Mouse (Mus musculus) kidney, postnatal 14 days (tissue): ENCODE measurements around the gene Senp3.
"Not testable (repeated sequence)": the region's sequence is repeated elsewhere in the genome, so short reads cannot be mapped to it uniquely, and the experiment has no call there.

ENCODE experiments used
- DNase-seq: peaks from one replicate; pipeline ENCODE4 v3.0.0; 2022; ENCODE audit warnings: mixed read lengths

Gene Senp3

DNA sequence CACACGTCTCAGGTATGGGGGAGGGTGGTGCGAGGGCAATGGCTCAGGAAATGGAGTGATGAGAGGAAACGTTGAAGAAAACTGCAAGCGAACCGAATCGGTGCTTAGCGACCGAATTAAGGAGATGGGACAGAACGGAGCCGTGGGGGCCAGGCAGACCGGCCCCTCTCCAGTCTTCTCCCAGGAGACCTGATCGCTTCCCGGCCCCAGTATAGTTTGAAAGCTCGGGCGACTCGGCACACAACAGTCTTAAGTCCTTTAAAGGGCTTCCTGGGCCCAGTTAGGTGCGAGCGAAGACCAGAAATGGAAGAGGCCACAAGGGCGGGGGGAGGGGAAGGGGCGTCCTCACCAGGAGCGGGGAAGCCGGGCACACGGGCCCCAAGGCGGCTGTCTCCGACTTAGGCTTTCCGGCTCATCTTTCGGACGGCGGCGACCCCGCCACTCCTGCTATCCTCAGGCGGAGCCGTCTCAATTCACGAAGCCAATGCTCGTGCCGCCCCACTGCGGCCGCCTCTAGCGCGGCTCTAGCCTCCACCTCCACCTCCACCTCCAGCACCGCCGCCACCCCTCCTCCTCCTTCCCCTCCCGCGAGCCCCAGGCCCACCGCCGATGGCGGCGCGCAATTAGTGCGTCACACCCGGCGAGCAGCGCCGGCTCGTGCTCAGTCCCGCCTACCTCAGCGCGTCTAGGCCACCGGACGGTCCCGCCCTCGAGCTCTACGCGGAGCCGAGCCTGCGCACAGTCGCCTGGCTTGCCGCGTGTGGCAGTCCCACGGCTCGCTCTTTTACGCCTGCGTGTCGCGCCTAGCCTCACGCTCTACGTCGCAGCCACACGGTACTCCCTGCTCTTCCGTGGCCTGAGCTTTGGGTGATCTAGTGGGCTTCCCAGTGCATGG lies at the start of gene Senp3:
Gene Senp3, minus strand, starts transcription at position 771 of the 895 bp plus-strand sequence.
- peak; percentile 98 for DNase-seq

DNA sequence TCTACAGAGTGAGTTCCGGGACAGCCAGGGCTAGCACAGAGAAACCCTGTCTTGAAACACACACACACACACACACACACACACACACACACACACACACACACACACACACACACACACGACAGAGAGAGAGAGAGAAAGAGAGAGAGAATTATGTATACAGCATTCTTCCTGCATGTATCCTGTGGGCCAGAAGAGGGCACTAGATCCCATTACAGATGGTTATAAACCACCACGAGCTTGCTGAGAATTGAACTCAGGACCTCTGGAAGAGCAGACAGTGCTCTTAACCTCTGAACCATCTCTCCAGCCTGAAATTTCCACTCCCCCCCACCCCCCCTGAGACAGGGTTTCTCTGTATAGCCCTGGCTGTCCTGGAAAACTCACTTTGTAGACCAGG lies 49.5 kb upstream of the Senp3 start:
- not testable (repeated sequence) for DNase-seq

- DNase-seq: peak; percentile 57
Measured at GRCm38 (mm10) chr11:69729063-69729462, 47.2 kb upstream of the Senp3 start.

DNA sequence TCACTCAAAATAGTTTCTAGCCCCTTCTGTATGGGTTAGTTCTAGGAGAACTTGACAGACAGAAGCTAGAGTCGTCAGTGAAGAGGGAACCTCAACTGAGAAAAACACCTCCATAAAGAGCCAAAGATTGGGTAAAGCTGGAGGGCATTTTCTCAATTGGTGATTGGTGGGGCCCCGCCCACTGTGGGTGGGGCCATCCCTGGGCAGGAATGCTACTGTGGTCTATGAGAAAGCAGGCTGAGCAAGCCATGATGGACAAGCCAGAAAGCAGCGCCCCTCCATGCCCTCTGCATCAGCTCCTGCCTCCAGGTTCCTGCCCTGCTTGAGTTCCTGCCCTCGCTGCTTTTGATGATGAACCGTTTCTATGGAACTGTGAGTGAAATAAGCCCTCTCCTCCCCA lies 44.1 kb upstream of the Senp3 start:
- no peak for DNase-seq

- DNase-seq: no peak
Measured at GRCm38 (mm10) chr11:69723074-69723473, 41.2 kb upstream of the Senp3 start.

DNA sequence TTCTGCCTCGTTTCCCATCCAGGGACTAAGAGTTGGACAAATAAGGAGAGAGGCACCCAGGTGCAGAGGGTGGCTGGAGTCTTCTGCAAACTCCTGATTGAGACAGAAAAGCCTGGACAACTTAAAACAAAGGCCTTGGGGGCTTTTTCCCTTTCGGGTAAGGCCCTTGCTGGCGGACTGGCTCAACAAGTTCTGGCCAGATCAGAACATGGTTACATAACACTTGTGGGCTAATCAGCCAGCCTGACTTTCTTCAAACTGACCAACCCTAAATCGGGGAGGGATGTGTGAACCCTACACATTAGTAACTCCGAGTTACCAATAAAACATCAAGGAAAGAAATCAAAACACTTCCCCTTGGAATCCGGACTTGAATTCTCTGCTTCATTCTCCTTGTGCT lies 39.0 kb upstream of the Senp3 start:
- DNase-seq: no peak

DNA sequence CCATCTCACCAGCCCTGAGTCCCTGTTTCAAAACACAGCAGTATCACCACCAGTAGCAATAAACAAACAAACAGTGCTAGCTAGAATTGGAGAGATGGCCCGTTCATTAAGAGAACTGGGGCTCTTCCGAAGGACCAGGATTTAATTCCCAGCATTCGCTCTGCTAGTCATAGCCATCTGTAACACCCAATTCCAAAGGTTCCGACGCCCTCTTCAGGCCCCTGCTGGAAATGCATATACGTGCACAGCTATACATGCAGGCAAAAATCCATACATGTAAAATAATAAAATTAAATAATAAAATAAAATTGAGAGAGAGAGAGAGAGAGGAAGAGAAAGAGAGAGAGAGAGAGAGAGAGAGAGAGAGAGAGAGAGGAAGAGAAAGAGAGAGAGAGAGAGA lies 37.5 kb upstream of the Senp3 start:
- no peak for DNase-seq

- peak; percentile 47 for DNase-seq
Measured at GRCm38 (mm10) chr11:69718661-69719060, 36.8 kb upstream of the Senp3 start.

GRCm38 (mm10) chr11:69716953-69717352 lies 35.1 kb upstream of the Senp3 start:
- no peak for DNase-seq

DNA sequence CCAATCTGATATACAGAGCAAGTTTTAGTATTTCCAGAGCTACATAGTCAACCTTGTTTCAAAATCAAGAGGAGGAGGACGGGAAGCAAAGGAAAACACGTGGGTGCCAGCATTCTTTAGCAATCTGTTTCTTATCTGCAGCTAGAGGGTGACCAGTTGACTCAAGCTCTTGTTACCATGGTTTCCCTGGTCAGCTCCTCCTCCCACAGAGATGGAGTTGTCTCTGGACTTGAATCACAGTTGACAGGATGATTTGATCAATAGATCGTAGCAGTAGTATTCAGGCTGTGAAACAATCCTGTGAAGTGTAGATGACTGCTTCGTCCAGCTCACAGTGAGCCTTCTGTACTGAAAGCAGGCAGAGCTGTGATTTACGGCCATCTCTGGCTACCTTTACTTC lies 34.0 kb upstream of the Senp3 start:
- peak; percentile 49 for DNase-seq

- peak; percentile 60 for DNase-seq
Measured at GRCm38 (mm10) chr11:69715482-69715881, 33.6 kb upstream of the Senp3 start.

GRCm38 (mm10) chr11:69714636-69715329 lies 32.9 kb upstream of the Senp3 start:
- DNase-seq: peak; percentile 71

- peak; percentile 47 for DNase-seq
Measured at GRCm38 (mm10) chr11:69712954-69713672, 31.2 kb upstream of the Senp3 start.

GRCm38 (mm10) chr11:69711082-69711481 lies 29.2 kb upstream of the Senp3 start:
- no peak for DNase-seq

DNA sequence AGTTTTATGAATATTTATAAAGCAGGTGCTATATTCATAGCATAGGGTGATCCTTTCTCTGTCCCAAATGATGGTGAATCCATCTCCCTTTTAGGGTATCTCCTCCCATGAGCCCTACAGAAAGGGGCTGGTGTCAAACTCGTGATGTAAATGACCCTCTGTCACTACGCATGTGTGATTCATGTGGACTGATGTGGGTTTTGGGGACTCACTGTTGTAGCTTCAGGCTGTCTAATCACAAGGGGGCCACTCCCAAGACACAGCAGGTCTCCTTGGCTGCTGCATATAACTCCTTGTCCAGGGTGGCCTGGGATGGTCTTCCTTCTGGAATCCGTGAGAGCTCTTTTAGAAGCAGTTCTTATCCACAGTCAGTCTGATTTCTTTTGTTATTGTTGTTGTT lies 28.6 kb upstream of the Senp3 start:
- DNase-seq: no peak

GRCm38 (mm10) chr11:69709554-69710446 lies 27.9 kb upstream of the Senp3 start:
- no peak for DNase-seq

GRCm38 (mm10) chr11:69708614-69709265 lies 26.9 kb upstream of the Senp3 start:
- DNase-seq: no peak

DNA sequence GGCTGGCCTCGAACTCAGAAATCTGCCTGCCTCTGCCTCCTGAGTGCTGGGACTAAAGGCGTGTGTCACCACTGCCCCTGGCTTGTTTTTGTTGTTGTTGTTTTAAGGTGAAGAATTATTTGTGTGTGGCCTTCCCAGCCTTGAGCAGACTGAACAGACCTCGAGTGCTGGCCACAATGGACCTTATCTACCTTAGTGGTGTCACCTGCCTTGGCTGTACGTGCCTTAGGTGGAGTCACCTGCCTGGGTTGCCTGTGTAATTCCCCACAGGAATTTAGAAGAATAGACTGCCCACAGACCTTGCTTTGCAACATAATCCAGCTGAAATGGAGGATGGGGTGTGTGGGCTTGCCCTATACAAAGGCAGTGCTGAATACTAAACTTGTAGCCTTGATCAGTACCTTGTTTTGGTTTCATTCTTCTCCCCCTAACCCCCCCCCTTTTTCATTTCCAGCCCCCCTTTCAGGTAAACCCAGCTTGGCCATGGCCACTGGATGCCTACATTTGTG lies 26.0 kb upstream of the Senp3 start:
- DNase-seq: no peak

GRCm38 (mm10) chr11:69707480-69707847 lies 25.6 kb upstream of the Senp3 start:
- DNase-seq: no peak

GRCm38 (mm10) chr11:69706775-69707479 lies 25.0 kb upstream of the Senp3 start:
- peak; percentile 75 for DNase-seq

- DNase-seq: no peak
Measured at GRCm38 (mm10) chr11:69704613-69705010, 22.7 kb upstream of the Senp3 start.
